Mouse (Mus musculus) Patski (cell line): ENCODE data around the gene Asap2. TPM values are rescaled to one million over a fixed set of nuclear protein-coding genes. Genes with fewer than 3 reads are reported as not detected.
A peak's percentile ranks its signal among the peaks of the same experiment; 100 is the strongest.

ENCODE experiments used
- ATAC-seq: fragments of 100-300 bp; one replicate; pipeline ENCODE4 v1.8.0; 2021
- CTCF ChIA-PET: fragments of 350-600 bp; sonication (Branson Sonifier 250); formaldehyde crosslinking; loops from one replicate; lab custom pipeline; 2022; ENCODE audit warnings: inconsistent platforms; lab: Charles Lee
- POLR2A ChIA-PET: fragments of 350-600 bp; sonication (Branson Sonifier 250); formaldehyde crosslinking; loops from one replicate; lab custom pipeline; 2022; ENCODE audit warnings: antibody characterized with exemption, inconsistent platforms; lab: Charles Lee
- DNase-seq: peaks from one replicate; pipeline ENCODE4 v3.0.0-alpha.2; 2011; ENCODE audit warnings: low read depth, low spot score
- H3K27me3 ChIP-seq: fragments of 371-371 bp; one replicate; pipeline ENCODE4 v1.5.1; 2021
- CTCF ChIP-seq: fragments of 100-300 bp; IDR thresholded peaks from one replicate; pipeline ENCODE4 v1.5.1; 2021
- in situ Hi-C: fragments of 300-500 bp; cut with MboI; formaldehyde crosslinking; loops from 3 replicates; pipeline ENCODE4 v1.11.1; 2018; ENCODE audit warnings: low pct_unique_long_range_greater_than_20kb, mixed read lengths
- polyA plus RNA-seq: library from polyadenylated mRNA; unstranded; gene quantifications from one replicate; pipeline ENCODE4 v1.2.3, GENCODE M21; 2021

Gene Asap2
- polyA plus RNA-seq, 1 experiment from 2014 or later = 8.9 TPM

- ChIA-PET CTCF (interaction anchor here (0.8 kb wide), 1 partner anchor 17 kb away, joined by 3 read pairs; no protein-coding TSS in a partner anchor), POLR2A (no interaction called here)
These were observed 274.7 kb downstream of the Asap2 start for GRCm38 (mm10) chr12:21264970-21265369.

DNA sequence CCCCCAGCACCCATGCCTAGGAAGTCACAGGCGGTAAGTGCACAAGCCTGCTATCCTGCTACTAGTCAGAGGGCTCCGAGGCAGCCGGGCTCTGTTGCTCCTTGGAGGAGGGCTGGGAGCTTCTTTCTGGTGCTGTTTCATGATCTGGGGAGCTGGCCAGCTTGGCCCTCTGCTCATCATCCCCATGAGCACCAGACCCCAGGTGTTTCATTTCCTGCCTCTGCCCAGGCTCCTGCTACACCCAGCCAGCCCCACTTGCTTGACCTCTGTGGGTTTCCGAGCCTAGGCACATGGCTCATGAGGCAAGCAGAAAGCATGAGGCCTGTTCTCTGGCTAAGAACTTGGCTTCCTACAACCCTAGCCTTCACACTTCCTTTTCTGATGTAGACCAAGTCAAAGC is 275.2 kb downstream of the Asap2 start:
- POLR2A ChIA-PET = no interaction called here
- in situ Hi-C loops = loop anchor here (25.0 kb wide), 1 partner anchor 553 kb away; no protein-coding TSS in a partner anchor
- TF ChIP-seq CTCF = no peak
- DNase-seq = no peak
- CTCF ChIA-PET = interaction anchor here (0.8 kb wide), 1 partner anchor 17 kb away, joined by 3 read pairs; no protein-coding TSS in a partner anchor
- no peaks in the 10 kb centered on the region for H3K27me3 ChIP-seq
- no peak for ATAC-seq

More at GRCm38 (mm10) chr12:21264970-21265369, 274.7 kb downstream of the Asap2 start:
- TF ChIP-seq CTCF = no peak
- in situ Hi-C loops = loop anchor here (25.0 kb wide), 1 partner anchor 553 kb away; no protein-coding TSS in a partner anchor
- DNase-seq (no peak), ATAC-seq (no peak)
- H3K27me3 ChIP-seq = no peaks in the 10 kb centered on the region

DNA sequence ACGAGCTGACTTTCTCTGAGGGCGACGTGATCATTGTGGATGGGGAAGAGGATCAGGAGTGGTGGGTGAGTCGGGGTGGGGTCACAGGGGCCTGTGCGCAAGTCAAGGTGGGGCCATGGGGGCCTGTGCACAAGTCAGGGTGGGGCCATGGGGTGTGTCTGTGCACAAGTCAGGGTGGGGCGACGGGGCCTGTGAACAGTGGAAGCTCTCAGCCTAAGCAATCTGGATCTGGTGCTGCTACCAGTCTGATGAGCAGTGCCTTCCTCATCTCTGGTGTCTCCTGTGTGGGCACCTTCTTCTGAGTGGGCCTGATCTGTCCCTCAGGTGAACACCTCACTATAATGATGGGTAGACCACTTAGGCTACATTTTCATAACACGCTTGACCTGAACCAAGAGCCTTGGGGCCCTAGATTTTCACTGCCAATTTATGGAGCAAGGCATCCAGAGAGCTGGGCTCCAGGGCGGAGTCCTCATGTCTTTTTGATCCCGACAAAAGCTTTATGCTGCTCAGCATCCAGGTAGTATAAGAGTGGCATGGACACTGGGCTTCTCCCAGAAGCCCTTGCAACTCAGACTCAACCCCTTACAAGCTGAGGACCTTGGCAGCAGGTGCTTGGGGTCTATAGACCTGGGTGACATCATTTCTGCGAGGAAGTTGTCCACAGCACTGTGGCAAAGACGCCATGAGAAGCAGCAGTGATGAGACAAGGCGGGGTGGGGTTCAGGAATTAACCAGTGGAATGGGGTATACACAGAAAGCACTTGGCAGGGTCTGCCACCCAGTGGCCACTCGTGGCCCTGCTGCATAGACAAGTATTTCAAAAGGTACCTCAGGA is 275.9 kb downstream of the Asap2 start:
- ATAC-seq = no peak
- in situ Hi-C loops = loop anchor here (25.0 kb wide), 1 partner anchor 554 kb away; no protein-coding TSS in a partner anchor
- POLR2A ChIA-PET = no interaction called here

DNA sequence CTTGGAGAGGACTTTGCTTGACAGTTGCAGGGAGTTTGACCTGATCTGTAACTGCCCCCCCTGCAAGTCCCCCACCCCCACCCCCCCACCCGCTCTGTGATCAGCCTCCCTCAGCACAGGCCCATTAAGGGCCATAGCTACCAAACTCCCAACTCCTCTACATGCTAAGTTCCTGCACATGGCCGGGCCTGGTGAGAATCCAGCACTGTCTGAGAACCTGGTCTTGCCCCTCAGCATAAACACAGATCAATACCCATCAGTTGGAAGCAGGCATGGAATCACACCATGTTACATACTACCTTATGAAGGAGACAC is 276.5 kb downstream of the Asap2 start:
- in situ Hi-C loops = loop anchor here (25.0 kb wide), 1 partner anchor 554 kb away; no protein-coding TSS in a partner anchor
- ATAC-seq (no peak), DNase-seq (no peak)
- H3K27me3 ChIP-seq = no peaks in the 10 kb centered on the region
- no peak for TF ChIP-seq CTCF
- ChIA-PET CTCF (no interaction called here), POLR2A (no interaction called here)

More for the DNA sequence above, 275.9 kb downstream of the Asap2 start:
- peak; percentile 79 for TF ChIP-seq CTCF
- no peak for DNase-seq
- CTCF ChIA-PET = no interaction called here
- H3K27me3 ChIP-seq = no peaks in the 10 kb centered on the region

GRCm38 (mm10) chr12:21268083-21268616 is 277.9 kb downstream of the Asap2 start:
- CTCF ChIA-PET = no interaction called here
- no peaks in the 10 kb centered on the region for H3K27me3 ChIP-seq
- ATAC-seq = no peak
- no peak for TF ChIP-seq CTCF
- in situ Hi-C loops = loop anchor here (25.0 kb wide), 1 partner anchor 556 kb away; no protein-coding TSS in a partner anchor
- POLR2A ChIA-PET = no interaction called here
- no peak for DNase-seq

GRCm38 (mm10) chr12:21274446-21274845 is 284.2 kb downstream of the Asap2 start:
- DNase-seq = no peak
- H3K27me3 ChIP-seq = no peaks in the 10 kb centered on the region
- in situ Hi-C loops = loop anchor here (25.0 kb wide), 1 partner anchor 562 kb away; no protein-coding TSS in a partner anchor
- CTCF ChIA-PET = interaction anchor here (1.4 kb wide), 1 partner anchor 164 kb away, joined by 3 read pairs; no protein-coding TSS in a partner anchor
- no peak for TF ChIP-seq CTCF
- ATAC-seq = no peak
- POLR2A ChIA-PET = no interaction called here

GRCm38 (mm10) chr12:21277352-21277864 is 287.1 kb downstream of the Asap2 start:
- CTCF ChIA-PET = no interaction called here
- DNase-seq = no peak
- POLR2A ChIA-PET = no interaction called here
- in situ Hi-C loops = no loop called here
- no peak for TF ChIP-seq CTCF
- no peak for ATAC-seq
- no peaks in the 10 kb centered on the region for H3K27me3 ChIP-seq

DNA sequence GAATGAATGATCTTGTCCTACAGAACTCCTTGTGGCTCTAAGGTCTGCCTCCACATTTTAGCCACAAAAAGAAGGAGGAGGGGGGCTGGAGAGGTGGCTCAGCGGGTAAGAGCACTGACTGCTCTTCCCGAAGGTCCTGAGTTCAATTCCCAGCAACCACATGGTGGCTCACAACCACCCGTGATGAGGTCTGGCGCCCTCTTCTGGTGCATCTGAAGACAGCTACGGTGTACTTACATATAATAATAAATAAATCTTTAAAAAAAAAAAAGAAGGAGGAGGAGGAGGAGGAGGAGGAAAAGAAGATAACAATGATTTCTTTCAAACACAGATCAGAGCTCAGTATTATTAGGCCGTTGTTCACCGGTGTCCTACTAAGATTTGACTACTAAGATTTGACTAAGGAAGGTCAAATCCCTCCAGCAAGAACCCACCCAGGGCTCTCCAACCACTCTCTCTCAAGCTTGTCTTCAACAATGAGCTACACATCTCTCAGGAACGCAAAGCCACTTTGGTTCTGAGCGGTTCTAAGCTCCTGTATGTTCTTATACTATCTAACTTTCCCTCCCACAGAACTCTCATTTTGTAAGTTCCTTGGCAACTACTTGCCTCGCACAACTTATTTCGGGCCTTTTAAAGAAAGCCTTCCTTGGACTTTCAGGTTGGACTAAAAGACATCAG is 294.6 kb downstream of the Asap2 start, which contains the start of gene Cpsf3:
Gene Cpsf3 (plus strand): TSS at position 631 of the 681 bp plus-strand sequence.
- in situ Hi-C loops = no loop called here
- H3K27me3 ChIP-seq = no peaks in the 10 kb centered on the region
- DNase-seq = no peak
- POLR2A ChIA-PET = interaction anchor here (0.8 to 1.2 kb wide), 2 partner anchors 17 to 33 kb away, joined by 3 read pairs; no protein-coding TSS in a partner anchor
- CTCF ChIA-PET = interaction anchor here (1.5 kb wide), 1 partner anchor 192 kb away, joined by 3 read pairs; no protein-coding TSS in a partner anchor
- no peak for TF ChIP-seq CTCF
- no peak for ATAC-seq

DNA sequence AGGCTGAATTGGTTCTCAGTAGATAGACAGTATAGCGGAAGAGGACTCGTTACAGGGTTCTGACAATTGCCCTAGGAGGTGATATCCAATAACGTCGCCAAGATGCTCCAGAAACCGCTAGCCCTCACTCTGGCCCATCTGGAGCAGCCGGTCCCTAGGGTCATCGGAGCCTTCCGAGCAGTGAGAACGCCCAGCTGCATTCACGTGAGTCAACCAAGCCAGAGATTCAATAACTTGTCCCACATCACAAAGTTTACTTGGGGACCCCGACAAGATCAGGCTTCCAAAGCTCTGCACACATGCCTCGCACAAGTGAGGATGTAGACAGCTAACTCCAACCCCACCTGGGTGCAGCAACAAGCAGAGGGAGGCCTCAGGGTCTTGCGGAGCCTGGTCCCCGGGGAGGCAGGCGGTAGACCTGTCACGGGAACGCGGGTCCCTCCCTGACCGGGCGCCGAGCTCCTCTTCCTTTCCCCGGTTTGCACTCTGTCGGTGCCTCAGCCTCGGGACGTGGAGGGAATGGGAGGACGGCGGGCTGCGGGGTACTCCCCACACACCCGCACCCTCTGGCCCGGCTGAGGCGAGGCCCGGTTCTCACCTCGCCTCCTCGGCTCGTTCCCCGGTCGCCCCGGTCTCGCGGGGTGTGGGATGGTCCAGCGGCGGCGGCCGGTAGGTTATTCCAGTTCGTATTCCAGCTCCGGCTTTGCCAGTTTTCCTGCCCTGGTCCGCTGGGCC is 295.4 kb downstream of the Asap2 start:
- in situ Hi-C loops = no loop called here
- ChIA-PET CTCF (interaction anchor here (1.5 kb wide), 1 partner anchor 191 kb away, joined by 3 read pairs; no protein-coding TSS in a partner anchor), POLR2A (interaction anchor here (0.7 to 1.7 kb wide), 5 partner anchors 16 to 32 kb away, joined by 3 to 10 read pairs (median 3); partner anchors contain the start of gene Iah1)
- no peaks in the 10 kb centered on the region for H3K27me3 ChIP-seq
- peak; percentile 86 for ATAC-seq
- no peak for TF ChIP-seq CTCF
- DNase-seq = no peak
